Mouse (Mus musculus) olfactory bulb, adult 2 months (tissue): ENCODE data around the gene Stx8.

Source experiments
- CTCF ChIP-seq: fragments of 200-500 bp; IDR thresholded peaks from 2 replicates; pipeline ENCODE4 v1.5.1; 2012; ENCODE audit warnings: low read depth, mild to moderate bottlenecking, low read length, moderate library complexity; ENCODE audit not compliant: insufficient read depth
- POLR2A ChIP-seq: fragments of 200-500 bp; IDR thresholded peaks from 2 replicates; pipeline ENCODE4 v1.6.1; 2012; ENCODE audit warnings: mild to moderate bottlenecking, low read depth, low read length, moderate library complexity; ENCODE audit not compliant: insufficient read depth

DNA sequence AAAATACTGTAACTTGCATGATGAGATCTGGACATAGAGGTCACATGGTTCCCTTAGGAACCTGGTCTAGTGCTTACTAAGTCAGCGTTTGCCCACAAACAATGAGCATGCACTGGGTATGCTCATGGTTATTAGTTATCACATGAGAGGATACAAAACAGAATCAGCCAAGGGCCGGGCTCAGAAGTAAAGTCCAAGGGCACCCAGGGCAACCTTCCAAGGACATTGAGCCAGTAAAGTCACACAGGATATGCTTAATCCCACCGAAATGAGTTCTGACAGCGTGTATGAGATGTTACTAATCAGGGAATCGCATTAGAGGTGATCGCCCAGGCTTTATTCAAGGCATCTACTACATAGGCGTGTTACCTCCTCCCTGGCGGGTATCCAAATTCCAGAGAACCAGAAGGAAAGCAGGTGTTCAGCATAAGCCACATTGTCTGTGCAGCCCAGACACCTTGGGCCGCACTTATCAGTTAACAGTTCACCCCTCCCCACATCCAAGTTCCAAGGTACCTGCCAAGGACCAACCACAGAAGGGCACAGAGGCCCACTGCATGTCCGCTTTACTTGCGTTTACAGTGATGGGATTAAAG, 67.4 kb downstream of the Stx8 start:
- no peak for TF ChIP-seq POLR2A
- no peak for TF ChIP-seq CTCF
